Mouse (Mus musculus) CD4-positive, CD25-positive, alpha-beta regulatory T cell, adult 4 months (primary cell): ENCODE results near the gene Ppp2r3a. TPM values are rescaled to one million over a fixed set of nuclear protein-coding genes. Genes with fewer than 3 reads are reported as not detected.

ENCODE experiments used
- ATAC-seq: one replicate; pipeline ENCODE4 v1.8.0; 2017
- polyA plus RNA-seq, 2 experiments: library from polyadenylated mRNA; unstranded; fragments of 100-300 nt; shearing (Covaris generic); gene quantifications; one replicate each; pipeline ENCODE4 v1.2.1; 2017

Ppp2r3a gene
- polyA plus RNA-seq, 2 experiments from 2014 or later: 1.7 to 2.4 TPM

DNA sequence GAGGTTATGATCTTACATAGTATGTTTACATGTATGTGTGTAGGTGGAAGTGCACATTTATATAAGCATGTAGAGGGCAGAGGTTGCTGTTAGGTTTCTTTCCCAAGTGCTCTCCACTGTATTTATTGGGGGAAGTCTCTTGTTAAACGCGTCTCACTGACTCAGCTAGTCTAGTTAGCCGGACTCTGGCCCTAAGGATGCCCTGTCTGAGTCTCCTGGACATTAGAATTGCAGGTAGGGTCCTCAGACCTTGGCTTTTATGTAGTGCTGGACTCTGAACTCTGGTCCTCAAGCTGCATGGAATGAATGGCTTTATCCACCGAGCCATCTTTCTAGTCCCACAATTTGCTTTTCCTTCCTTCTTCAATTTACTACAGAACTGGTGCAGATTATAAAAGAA, 108.0 kb downstream of the Ppp2r3a start:
- ATAC-seq: no peak

DNA sequence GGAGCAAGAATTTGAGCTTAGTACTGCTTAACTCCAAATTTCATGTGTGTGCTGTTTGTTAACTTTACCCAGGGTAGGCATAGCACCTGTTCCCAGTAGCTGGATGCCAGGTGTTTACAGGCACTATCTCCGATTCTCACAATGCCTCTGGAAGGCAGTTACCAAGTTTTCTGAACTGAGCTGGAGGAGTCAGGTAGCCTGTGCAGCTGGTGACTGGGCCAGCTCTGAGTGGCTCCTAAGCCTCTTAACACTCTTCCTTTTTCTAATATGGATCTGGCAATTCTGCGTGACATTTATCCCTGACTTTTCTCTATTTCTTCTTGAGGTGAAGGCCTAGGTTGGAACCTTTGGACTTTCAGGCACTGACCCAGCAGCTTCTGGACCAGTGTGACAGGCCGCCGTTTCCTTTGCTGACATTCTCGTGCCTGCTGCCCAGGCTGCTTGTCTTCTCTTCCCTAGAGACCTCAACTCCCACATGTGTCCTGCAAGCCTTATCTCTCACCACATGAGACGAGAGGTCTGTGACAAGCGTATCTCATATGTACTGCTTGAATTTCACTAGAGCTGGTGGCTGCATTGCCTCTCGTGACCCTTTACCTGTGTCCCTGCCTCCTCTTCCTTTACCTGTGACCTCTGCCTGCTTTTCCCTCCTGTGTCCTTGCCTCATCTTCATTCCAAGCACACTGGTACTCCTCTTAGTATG, 137.3 kb downstream of the Ppp2r3a start:
- ATAC-seq: no peak

DNA sequence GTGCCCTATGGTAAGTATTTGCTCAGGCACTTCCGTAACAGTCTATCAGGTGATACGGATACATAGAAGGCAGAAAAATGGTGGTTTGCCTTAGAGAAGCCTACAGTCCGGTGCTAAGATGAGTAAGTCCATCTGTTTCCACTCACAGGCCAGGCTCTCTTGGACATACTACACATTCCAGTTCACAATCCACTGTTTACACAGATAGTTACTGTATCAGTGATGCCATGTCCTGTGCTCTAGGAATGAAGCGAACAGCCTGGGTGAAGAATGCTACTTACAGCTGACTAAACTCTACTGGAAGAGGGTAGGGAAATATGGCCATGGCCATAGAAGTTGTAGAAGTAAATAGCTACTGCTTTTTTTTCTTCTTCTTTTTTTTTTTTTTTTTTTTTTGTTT, 138.3 kb downstream of the Ppp2r3a start:
- no peak for ATAC-seq

DNA sequence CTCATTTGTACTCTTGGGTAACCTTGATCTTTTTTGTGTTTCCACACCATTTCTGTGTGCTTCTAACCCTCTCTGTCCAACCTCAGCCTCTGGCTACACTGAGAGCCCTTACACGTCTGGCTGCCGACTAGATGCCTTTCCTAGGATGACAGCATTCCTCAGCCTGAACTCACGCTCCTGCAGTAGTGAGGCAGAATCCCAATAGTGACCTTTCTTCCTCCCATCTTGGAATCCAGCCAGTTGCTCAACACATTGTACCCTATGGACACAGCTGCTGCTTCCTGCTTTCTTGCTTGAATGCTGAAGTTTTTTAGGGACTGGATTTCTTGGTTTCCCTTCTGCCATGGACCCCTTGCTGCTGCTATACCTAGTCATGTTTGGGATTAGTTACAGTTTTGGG, 141.6 kb downstream of the Ppp2r3a start:
- no peak for ATAC-seq

DNA sequence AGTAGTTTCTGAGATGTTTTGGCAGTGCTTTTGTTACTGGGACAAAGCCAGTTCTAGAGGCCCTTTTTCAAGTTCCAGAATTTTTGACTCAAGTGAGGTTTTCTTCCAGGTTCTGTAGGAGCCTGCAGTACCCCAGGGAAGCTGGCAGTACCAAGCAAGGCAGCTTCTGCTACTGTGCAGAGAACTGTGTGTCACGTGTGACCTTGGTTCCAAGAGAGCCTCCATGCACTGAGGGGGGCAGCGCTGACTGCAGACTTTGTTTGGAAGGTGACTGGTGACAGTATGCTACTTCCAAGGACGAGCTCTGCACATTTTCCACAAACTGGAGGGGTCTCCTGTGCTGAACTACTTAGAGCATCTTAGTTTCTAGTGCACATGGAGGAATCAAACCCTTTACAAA, 144.2 kb downstream of the Ppp2r3a start:
- no peak for ATAC-seq

DNA sequence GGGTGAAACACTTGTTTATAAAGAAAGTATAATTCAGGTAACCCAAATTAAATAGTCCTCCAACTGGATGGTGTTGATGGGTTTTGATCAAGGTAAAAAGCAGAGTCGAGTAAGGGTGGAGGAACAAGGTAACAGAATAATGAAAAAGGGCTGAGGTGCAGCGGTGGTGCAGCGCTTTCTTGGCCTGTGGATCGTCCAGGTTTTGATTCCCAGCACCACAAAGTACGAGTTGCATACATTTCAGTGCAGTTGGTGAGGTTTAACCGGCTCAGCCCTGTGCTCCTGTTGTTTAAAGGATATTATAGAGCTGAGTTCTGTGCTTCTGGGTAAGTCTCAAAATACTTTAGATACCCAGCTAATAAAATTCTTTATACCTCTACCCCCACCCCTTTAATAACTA, 145.9 kb downstream of the Ppp2r3a start:
- ATAC-seq: no peak

DNA sequence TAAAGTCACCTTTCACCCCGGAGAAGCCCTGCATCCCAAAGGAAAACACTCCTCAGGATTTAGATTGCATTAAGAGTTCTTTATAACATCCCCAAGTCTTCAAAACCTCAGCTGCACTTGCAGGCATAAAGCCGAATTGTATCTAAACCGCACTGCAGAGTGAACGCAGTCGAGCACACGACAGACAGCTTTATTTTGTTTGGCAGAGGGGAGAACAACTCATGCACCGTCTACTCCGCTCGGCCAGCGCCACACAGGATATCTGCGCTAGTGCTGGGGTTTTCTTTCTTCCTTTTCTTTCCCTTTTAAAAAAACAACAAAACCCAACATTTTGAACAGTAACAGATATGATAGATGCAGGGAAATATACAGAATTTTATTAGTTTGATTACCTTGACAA, 146.7 kb downstream of the Ppp2r3a start:
- no peak for ATAC-seq

DNA sequence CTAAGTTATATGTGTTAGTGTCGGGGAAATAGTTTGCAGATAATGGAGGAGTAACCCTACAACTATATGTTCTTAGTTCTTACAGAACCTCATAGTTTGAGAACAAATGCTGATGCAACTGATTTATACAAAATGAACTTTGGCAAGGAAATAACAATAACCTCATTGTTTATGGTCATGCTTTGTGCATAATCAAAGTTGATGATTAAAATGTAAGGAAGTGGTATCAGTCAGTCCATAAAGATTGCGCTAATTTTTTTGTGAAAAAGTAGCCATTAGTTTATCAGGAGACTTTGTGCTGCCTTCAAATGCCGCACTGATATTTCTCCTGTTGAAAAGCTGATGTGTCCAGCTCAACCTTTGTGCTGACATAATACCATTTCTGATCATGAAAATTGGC, 149.3 kb downstream of the Ppp2r3a start:
- ATAC-seq: no peak

DNA sequence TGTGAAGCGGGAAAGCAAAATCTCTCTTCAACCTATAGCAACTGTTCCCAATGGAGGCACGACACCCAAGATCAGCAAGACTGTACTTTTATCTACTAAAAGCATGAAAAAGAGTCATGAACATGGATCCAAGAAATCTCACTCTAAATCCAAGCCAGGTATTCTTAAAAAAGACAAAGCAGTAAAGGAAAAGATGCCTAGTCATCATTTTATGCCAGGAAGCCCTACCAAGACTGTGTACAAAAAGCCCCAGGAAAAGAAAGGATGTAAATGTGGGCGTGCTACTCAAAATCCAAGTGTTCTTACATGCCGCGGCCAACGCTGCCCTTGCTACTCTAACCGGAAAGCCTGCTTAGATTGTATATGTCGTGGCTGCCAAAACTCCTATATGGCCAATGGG, 150.0 kb downstream of the Ppp2r3a start:
- no peak for ATAC-seq

DNA sequence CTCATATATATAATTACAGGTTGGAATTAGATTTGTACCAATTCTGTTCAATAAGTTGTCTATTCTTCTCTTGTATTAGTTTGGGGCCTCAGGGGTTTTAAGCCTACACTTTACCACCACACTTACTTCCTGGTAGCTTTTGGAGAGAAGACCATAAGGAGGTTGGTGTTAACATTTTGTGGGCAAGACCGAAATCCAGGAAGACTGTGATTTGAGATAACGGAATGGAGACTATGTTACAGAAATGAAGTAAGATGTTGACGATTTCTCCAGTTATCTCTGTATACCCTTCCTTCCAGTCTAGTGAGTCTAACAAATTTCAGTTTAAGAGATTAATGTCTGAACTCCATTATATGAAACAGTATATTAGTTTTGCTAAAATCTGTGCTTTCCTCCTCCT, 151.4 kb downstream of the Ppp2r3a start:
- ATAC-seq: no peak

DNA sequence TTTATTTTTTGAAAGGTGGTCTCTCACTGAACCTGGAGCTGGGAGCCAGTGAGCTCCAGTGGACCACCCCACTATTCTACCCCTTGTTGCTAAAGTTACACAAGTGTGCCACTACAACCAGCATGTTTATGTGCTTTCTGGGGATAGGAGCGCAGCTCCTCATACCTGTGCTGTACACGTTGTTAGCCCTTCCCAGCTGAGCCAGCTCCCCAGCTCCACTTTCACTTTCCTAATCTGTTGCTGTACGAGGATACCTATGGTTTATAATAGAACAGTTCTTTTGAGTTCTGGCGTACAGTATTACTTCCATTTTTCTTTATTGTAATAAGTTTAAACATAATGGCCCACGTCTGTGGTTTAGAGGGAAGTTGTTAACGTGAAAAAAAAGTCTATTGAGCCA, 152.2 kb downstream of the Ppp2r3a start:
- peak; percentile 75 for ATAC-seq

DNA sequence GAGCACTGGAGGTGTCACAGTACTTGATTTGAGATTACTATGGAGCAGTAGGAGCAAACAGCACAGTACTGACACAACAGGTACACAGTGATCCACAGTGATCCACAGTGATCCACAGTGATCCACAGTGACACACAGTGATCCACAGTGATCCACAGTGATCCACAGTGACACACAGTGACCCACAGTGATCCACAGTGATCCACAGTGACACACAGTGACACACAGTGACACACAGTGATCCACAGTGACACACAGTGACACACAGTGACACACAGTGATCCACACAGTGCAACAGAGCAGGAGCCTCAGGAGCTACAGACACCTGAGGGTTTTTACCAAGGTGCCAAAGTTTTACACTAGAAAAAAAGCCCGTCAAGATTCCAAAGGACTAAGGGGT, 154.1 kb downstream of the Ppp2r3a start:
- ATAC-seq: no peak

DNA sequence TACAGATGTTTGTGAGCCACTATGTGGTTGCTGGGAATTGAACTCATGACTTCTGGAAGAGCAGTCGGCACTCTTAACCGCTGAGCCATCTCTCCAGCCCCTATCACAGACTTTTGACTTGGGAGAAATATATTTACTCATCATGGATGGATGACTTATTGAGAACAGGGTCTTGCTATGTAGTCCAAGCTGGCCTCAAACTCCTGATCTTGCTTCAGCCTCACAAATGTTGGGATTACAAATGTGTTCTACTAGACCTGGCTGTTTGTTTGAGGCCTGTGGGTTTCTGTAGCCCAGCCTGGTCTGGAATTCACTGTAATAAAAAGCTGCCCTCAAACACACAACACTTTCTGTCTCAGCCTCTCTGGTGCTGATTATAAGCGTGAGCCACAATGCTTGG, 155.1 kb downstream of the Ppp2r3a start:
- ATAC-seq: no peak

DNA sequence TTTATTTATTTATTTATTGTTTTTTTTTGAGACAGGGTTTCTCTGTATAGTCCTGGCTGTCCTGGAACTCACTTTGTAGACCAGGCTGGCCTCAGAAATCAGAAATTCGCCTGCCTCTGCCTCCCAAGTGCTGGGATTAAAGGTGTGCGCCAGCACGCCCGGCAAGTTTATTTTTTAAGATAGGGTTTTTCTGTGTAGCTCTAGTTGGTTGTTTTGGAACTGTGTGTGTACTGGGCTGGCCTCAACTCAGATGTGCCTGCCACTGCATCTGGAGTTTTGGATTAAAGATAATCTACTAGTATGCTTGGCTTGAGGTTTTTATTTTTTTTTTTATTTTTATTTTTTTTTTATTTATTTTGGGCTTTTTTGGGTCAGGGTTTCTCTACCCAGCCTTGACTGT, 156.2 kb downstream of the Ppp2r3a start:
- no peak for ATAC-seq

DNA sequence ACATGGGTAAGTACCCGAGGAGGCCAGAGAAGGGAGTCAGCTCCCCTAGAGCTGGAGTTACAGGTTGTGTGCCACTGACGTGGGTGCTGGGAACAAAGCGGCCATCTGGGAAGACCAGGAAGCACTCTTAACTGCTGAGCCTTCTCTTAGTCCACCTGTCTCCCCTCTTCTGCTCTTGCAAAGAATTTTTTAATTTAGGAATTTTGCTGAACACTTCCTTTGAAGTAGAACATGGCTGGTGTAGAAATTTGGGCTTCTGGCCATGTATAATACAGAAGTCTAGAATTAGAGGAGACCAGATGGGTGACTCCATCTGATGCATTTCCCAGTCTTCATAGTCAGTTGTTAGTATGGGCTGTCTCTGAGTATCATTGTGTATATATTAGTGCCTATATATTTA, 167.9 kb downstream of the Ppp2r3a start:
- no peak for ATAC-seq

DNA sequence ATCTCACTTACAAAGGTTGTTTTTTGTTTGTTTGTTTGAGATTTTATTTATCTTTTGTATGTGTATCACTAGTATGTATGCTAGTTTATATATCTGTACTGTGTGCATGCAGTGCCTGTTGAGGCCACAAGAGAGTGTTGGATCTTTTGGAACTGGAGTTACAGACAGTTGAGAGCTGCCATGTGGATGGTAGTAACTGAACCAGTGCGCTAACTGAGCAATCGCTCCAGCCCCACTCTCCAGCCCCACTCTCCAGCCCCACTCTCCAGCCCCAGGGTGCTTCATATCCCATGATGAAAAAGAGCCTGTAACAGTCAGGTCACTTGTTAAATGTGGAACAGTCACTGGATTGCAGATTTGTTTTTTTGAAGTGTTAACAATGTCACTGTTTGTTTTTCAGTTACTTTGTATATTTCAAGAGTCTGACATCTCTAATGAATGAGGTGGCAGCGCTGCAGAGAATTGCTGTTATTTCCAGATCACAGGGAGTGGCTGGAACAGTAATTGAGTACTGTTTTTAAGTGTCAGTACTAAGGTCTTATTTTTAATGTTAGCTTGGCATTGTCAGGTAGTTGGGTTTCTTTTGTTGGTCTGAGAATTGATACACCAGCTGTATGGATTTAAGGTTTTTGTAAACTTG, 171.4 kb downstream of the Ppp2r3a start:
- no peak for ATAC-seq

DNA sequence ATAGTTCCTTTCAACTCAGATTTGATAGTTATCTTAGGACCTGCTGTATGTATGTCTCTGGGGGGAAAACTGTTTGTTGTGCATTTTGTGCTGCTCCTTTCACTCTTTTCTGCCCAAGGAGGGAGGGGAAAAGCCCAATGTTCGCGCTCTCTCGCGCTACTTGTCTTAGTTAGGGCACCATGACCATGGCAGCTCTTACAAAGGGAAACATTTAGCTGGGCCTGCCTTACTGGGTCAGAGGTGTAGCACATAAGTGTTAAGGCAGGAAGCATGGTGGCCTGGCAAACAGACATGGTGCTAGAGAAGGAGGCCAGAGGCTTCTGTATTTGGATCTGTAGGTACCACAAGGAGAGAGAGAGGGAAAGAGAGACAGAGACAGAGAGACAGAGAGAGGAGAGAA, 173.0 kb downstream of the Ppp2r3a start:
- ATAC-seq: no peak

DNA sequence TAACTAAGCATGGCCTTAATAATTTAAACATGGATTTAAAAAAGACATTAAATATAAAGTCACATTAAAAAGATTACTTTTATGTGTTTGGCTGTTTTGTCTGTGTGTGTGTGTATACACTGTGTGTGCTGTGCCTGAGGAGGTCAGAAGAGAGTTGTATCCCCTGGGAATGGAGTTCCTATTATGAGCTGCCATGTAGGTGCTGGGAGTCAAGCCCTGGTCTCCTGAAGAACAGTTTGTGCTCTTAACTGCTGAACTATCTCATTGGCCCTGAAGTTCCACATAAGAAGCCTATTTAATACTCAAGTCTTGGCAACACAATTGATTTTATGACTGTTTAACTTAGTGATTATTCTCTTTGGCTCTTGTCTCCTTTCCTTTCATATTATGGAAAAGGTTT, 174.1 kb downstream of the Ppp2r3a start:
- no peak for ATAC-seq

DNA sequence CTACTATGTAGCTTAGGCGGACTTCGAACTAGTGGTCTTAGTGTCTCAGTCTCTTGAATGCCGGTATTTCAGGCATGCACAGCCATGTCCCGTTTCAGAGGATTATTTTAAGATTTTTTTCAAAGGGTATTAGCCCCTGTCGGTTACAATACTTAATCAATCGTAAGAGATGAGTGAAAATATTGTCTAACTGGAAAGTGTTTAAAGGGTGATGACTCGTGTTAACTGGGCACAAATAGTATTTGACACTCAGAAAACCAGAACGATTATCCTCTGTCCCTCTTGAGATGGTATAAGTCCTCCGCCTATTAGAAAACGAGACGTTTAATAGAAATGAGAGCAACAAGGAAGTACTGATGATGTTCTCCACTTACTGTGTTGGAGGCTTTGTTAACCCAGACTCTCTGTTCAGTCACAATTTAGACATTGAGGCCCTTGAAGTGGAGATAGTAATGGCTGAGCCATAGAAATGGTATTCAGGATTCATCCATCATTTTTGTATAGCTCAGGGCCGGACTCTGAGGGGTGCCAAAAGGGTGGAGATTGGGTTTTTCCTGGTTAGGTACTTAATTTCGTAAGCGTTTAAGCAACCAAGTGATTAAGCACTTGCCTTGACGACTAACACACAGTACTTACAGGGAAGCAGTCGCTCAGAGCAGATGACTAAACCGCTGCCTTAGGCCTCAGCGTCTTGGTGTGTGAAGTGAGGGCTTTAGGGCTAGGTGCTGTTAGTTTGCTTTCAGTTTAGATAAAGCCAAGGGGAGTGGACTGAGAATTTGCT, 175.3 kb downstream of the Ppp2r3a start:
- no peak for ATAC-seq

DNA sequence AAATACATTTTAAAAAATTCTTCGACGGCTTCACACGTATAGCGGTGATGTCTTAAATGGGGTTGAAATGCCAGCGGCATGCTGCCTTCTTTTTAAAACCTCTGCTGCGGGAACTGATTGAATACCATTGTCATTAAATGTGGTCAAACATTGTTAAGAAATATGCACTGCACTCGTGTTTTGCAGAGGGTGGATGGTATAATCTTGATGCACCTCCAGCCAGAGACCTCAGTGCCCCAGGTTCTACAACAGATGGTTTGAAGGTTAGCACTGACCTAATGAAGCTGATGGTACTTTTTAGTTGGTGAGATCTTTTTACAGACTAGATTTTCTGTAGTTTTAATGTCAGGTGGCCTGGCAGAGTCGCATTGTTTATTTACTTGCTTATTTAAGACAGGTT, 175.9 kb downstream of the Ppp2r3a start:
- ATAC-seq: no peak

DNA sequence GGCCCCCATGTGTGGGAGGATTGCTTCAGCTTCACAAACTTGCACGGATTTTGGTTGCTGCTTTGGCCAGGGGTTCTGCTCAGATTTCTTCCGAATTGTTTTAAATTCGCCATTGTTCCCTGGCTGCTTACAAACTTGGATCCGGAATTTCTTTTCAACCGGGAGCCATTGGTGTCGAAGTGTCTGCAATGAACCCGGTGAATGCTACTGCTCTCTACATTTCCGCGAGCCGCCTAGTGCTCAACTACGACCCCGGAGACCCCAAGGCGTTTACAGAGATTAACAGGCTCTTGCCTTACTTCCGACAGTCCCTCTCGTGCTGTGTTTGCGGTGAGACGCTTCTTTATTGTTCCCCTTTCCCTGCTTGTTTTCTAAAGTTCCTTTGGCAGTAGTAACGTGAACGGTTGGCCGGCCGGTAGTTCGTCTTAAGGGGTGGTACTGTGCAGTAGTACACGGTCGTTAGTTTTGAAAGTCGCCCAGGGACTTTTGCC, 176.5 kb downstream of the Ppp2r3a start:
- peak; percentile 7 for ATAC-seq

DNA sequence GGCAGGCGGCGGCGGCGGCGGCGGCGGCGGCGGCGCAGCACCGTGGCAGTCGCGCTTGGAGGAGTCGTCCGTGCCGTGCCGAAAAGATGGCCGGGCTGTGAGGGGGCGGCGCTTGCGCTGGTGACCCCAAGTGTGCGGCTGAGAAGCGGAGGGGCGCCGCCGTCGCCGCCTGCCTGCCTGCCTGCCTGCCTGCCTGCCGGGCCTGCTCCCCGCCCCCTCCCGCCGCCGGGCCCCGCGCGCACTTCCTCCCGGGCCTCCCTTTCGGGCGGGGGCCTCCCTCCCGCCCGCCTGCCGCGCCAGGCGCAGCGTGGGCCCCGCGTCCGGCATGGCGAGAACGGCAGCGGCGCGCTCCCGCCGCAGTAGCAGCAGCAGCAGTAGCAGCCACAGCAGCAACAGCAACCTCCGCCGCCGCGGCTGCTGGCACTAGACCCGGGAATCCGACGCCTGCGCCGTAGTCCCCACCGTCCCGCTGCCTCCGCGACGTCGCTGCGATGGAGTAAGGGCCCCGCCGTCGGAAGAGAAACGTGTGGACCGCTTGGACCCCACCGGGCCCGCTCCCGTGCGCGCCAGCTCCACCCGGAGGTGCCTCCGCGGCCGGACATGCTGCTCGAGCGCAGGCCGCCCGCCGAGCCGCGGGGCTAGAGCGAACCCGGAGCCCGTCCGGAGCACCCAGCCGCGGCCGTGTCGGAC, 177.1 kb downstream of the Ppp2r3a start:
- ATAC-seq: peak; percentile 52

DNA sequence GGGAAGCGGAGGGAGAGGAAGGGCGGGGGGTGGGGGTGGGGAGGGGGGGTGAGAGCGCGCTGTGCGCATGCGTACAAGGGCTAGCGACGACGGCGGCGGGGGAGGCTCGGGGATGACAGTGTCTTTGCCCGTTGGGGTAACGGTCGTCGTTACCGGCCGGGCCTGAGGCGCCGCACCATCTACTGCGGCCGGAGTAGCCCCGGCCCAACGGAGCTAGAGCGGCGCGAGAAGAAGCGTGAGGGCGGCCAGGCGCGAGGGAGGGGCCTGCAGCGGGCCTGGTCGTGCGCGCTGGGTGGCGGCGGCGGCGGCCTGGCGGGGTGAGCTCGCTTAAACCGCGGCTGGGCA, 177.6 kb downstream of the Ppp2r3a start, which contains the start of gene Msl2:
Gene Msl2, plus strand, starts transcription at position 115 of the 345 bp plus-strand sequence.
- no peak for ATAC-seq
